Mouse (Mus musculus) left cerebral cortex, adult 2 months (tissue): ENCODE measurements around the gene Yif1a. TPM values are rescaled to one million over a fixed set of nuclear protein-coding genes. Genes with fewer than 3 reads are reported as not detected.

ENCODE experiments used
- DNase-seq, 2 experiments: peaks; one replicate each; pipeline ENCODE4 v3.0.0; 2021 to 2022; ENCODE audit warnings: low spot score in 2 of 2, mixed read lengths in 1 of 2; ENCODE audit errors: extremely low spot score in 1 of 2
- H3K27ac ChIP-seq: fragments of 200-600 bp; 2 replicates; pipeline ENCODE4 v1.8.1; 2022
- H3K4me3 ChIP-seq: fragments of 200-600 bp; 2 replicates; pipeline ENCODE4 v1.8.1; 2022
- CTCF ChIP-seq: fragments of 200-600 bp; IDR thresholded peaks from 2 replicates; pipeline ENCODE4 v1.8.1; 2022; ENCODE audit warnings: antibody characterized with exemption, mild to moderate bottlenecking, moderate library complexity
- intact Hi-C: fragments of 180-260 bp; cut with DNase I; formaldehyde crosslinking; loops from one replicate; pipeline ENCODE4 v1.15.1; 2025
- total RNA-seq, 2 experiments: library from RNA; stranded (reverse); gene quantifications; 2 replicates each; pipeline ENCODE4 v1.2.3; 2021

Yif1a gene
- total RNA-seq, 2 experiments from 2014 or later = 23.4 to 25.7 TPM

GRCm38 (mm10) chr19:5062446-5062845, 25.9 kb upstream of the Yif1a start:
- intact Hi-C loops = no loop called here
- Histone ChIP-seq H3K27ac (no peak overlapping the region), H3K4me3 (no peak overlapping the region)
- TF ChIP-seq CTCF = no peak
- DNase-seq = no peak

GRCm38 (mm10) chr19:5065104-5065503, 23.2 kb upstream of the Yif1a start:
- TF ChIP-seq CTCF = no peak
- Histone ChIP-seq H3K27ac (no peak overlapping the region), H3K4me3 (no peak overlapping the region)
- no peak for DNase-seq
- intact Hi-C loops = no loop called here

GRCm38 (mm10) chr19:5067040-5067799, 21.1 kb upstream of the Yif1a start:
- TF ChIP-seq CTCF = no peak
- H3K4me3 ChIP-seq = peak overlapping the region; percentile 38; the same call in 1 of the 2 replicates
- intact Hi-C loops = no loop called here
- H3K27ac ChIP-seq = peak overlapping the region; percentile 28; the same call in 1 of the 2 replicates
- DNase-seq = no peak

- H3K4me3 ChIP-seq = peak within 1 kb of the TSS; percentile 38
- DNase-seq = peak in 1 of 2 experiments; percentile 26
- TF ChIP-seq CTCF = no peak
- peak within 1 kb of the TSS; percentile 28; the same call in 1 of the 2 replicates for H3K27ac ChIP-seq
- intact Hi-C loops = no loop called here
Observed at GRCm38 (mm10) chr19:5067867-5068569, 20.3 kb upstream of the Yif1a start, which contains the start of gene Cd248. Gene Cd248 (plus strand): TSS chr19:5068078.

- H3K27ac ChIP-seq = no peak overlapping the region; the same call in 1 of the 2 replicates
- intact Hi-C loops = no loop called here
- DNase-seq = no peak
- H3K4me3 ChIP-seq = peak overlapping the region; percentile 38
- TF ChIP-seq CTCF = no peak
Observed at GRCm38 (mm10) chr19:5068570-5069234, 19.6 kb upstream of the Yif1a start.

- Histone ChIP-seq H3K27ac (no peak overlapping the region), H3K4me3 (no peak overlapping the region)
- intact Hi-C loops = no loop called here
- no peak for TF ChIP-seq CTCF
- DNase-seq = no peak
Observed at GRCm38 (mm10) chr19:5069486-5069885, 18.9 kb upstream of the Yif1a start.

GRCm38 (mm10) chr19:5069978-5070377, 18.4 kb upstream of the Yif1a start:
- intact Hi-C loops = no loop called here
- H3K4me3 ChIP-seq = no peak overlapping the region

GRCm38 (mm10) chr19:5071077-5071476, 17.3 kb upstream of the Yif1a start:
- intact Hi-C loops = no loop called here
- no peak for DNase-seq
- no peak overlapping the region for H3K4me3 ChIP-seq
- H3K27ac ChIP-seq = peak overlapping the region; percentile 51; the same call in 1 of the 2 replicates
- TF ChIP-seq CTCF = no peak

More at GRCm38 (mm10) chr19:5069978-5070377, 18.4 kb upstream of the Yif1a start:
- no peak for TF ChIP-seq CTCF
- DNase-seq = no peak
- H3K27ac ChIP-seq = no peak overlapping the region

GRCm38 (mm10) chr19:5071545-5072369, 16.6 kb upstream of the Yif1a start:
- peak overlapping the region; percentile 51 for H3K27ac ChIP-seq
- peak overlapping the region; percentile 45 for H3K4me3 ChIP-seq
- intact Hi-C loops = loop anchor here (2.0 kb wide), 1 partner anchor 15 kb away; no protein-coding TSS in a partner anchor
- no peak for DNase-seq
- no peak for TF ChIP-seq CTCF

- no peak overlapping the region for H3K27ac ChIP-seq
- intact Hi-C loops = loop anchor here (2.0 kb wide), 1 partner anchor 16 kb away; no protein-coding TSS in a partner anchor
- no peak for TF ChIP-seq CTCF
- H3K4me3 ChIP-seq = peak overlapping the region; percentile 45
- DNase-seq = no peak
Observed at GRCm38 (mm10) chr19:5072389-5073019, 15.8 kb upstream of the Yif1a start.

GRCm38 (mm10) chr19:5073028-5073427, 15.3 kb upstream of the Yif1a start:
- DNase-seq = peak in 1 of 2 experiments; percentile 33
- Histone ChIP-seq H3K4me3 (no peak overlapping the region), H3K27ac (peak overlapping the region; percentile 44; the same call in 1 of the 2 replicates)
- intact Hi-C loops = loop anchor here (2.0 kb wide), 1 partner anchor 16 kb away; no protein-coding TSS in a partner anchor
- TF ChIP-seq CTCF = peak; percentile 60
